Mouse (Mus musculus) spleen, postnatal 0 days (tissue): Measurements from ENCODE around the gene Farp2. TPM values are rescaled to one million over a fixed set of nuclear protein-coding genes. Genes with fewer than 3 reads are reported as not detected.

Experiments used
- polyA plus RNA-seq: library from polyadenylated mRNA; unstranded; fragments of >200 nt; fragmentation: Nextera tagmentation; extraction: Ambion mirVana; gene quantifications from 2 replicates; pipeline ENCODE4 v1.2.1, GENCODE M21; 2015

Gene Farp2
- polyA plus RNA-seq, result 0.64 and 1.1 TPM in 2 replicates

DNA sequence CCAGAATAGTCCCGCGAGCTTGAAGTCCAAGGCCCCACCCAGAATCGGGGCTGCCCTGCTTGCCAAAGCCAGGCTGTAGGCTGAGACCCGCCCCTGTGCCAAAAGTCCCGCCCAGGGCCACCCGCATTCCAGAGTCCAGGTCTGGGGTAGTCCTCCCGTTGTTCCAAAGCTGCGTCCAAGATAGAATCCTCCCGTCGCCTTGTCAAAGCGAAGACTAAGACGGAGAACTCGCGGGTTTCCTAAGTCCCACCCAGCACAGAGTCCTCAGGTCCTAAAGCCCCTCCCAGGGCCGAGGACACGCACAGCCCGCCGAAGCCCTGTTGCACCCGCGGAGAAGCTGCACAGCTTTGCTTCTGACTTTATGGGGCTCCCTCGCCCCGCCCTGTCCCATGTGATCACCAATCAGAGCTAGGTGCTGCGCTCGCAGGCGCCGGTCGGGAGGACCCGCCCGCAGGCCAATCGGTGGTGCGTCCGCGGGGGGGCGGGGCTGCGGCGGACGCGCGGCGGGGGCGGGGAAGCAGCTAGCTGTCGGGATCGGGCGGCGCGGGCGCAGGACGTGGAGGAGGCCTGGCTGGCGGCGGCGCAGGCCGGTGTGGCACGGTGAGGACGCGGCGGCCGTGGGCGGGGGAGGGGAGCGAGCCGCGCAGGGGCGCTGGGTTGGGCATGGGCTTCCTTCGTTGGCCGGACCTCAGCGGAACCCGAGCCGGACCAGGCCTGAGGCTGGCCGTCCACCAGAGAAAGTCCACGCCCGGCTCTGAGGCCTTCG, at the start of gene Farp2:
Gene Farp2 (plus strand): TSS at position 495 of the 766 bp plus-strand sequence.

DNA sequence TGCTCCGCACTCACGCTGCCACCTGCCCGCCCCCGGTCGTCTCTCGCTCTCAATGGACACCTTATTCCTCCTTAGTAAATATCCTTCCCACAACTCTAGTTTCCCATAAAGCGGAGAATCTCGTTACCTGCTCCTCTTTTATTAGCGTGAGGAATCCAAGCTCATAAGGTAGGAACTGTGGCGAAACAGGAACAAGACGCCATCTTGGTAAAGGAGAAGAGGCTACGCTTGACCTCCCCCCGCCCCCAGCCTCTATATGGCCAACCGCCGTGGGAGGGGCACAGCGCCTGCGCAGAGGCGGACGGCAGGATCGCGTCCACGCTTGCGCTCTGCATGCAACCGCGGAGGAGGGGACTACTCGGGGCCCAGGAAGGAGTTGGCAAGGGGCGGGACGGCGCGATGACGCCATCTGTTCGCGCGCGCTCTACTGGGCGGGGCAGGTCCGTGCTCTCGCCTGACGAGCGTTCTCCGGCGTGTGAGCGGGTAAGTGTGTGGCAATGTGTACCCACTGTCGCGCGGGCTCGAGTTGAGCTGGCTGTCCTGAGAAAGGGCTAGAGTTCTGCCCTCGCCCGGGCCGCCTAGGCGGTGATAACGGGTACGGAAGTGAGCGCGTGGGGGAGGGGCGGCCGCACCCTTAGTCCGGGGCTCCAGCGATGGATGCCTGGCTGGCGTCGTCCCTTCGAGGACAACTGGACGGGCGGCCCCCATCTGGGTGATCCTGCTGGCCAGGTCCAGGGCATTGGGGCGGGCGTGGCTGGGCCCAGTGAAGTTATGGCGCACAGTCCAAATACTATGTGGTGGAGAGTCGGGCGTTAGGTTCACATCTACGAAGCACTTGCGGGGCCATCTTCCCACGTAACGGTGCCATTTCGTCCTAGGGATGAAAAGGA, 33.0 kb upstream of the Farp2 start, which contains the start of gene Hdlbp:
Gene Hdlbp (minus strand): TSS at position 230 of the 890 bp plus-strand sequence.

DNA sequence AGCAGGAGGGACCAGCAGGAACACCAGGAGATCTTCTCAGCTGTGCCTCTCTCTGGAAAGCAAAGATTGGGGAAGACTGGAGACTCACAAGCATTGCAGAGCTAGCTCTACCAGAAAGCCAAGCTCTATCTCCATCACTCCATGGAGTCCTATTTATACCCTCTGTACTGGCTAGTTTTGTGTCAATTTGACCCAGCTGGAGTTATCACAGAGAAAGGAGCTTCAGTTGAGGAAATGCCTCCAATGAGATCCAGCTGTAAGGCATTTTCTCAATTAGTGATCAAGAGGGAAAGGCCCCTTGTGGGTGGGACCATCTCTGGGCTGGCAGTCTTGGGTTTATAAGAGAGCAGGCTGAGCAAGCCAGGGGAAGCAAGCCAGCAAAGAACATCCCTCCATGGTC, 146.7 kb downstream of the Farp2 start, which contains the start of gene Stk25:
Gene Stk25 (minus strand): TSS at position 101 of the 400 bp plus-strand sequence.

Other genes with a start within 250 kb of the Farp2 start
- gene Mterf4, start 206.2 kb upstream of the Farp2 start, polyA plus RNA-seq, result 12.1 and 13.9 TPM in 2 replicates
- 37.6 and 41.4 TPM in 2 replicates for gene Ppp1r7, start 169.2 kb upstream of the Farp2 start, polyA plus RNA-seq
- gene Pask, start 168.6 kb upstream of the Farp2 start, polyA plus RNA-seq, result 8.1 and 9.1 TPM in 2 replicates
- not detected in 2 replicates for gene Ano7, start 138.1 kb upstream of the Farp2 start, polyA plus RNA-seq
- gene Hdlbp, start 33.3 kb upstream of the Farp2 start, polyA plus RNA-seq, result 71.1 and 74.5 TPM in 2 replicates
- 66.7 and 78.0 TPM in 2 replicates for gene Stk25, start 146.6 kb downstream of the Farp2 start, polyA plus RNA-seq
- gene Bok, start 173.6 kb downstream of the Farp2 start, polyA plus RNA-seq, result 22.8 and 24.3 TPM in 2 replicates
- gene Atg4b, start 239.4 kb downstream of the Farp2 start, polyA plus RNA-seq, result 77.8 and 96.4 TPM in 2 replicates
- gene Thap4, start 242.8 kb downstream of the Farp2 start, polyA plus RNA-seq, result 19.3 and 19.6 TPM in 2 replicates